Mouse (Mus musculus): ENCODE results near the gene Pdss2. TPM values are rescaled to one million over a fixed set of nuclear protein-coding genes. Genes with fewer than 3 reads are reported as not detected.
A peak's percentile ranks its signal among the peaks of the same experiment; 100 is the strongest.

Gene Pdss2
- polyA plus RNA-seq, 1 experiment from 2014 or later, result 14.8 TPM

- Histone ChIP-seq H3K36me3 (no peaks in the 10 kb centered on the region), H3K27ac (no peak overlapping the region), H3K4me3 (no peak overlapping the region), H3K9me3 (replicated peaks) (no peaks in the 10 kb centered on the region), H3K27me3 (ENCODE audit: low read depth, poor library complexity, severe bottlenecking) (peaks cover 6% of the 10 kb centered on the region; the same call in 1 of the 2 replicates), H3K4me1 (peaks cover 12% of the 10 kb centered on the region)
- no peak for DNase-seq (ENCODE audit: low spot score)
- 94% methylated on average over 3 of the region's 3 CpGs for WGBS
These were observed 227.4 kb downstream of the Pdss2 start for GRCm38 (mm10) chr10:43448656-43449055.

GRCm38 (mm10) chr10:43451848-43452662, 230.8 kb downstream of the Pdss2 start:
- WGBS, result 31% methylated on average over 16 of the region's 16 CpGs
- H3K36me3 ChIP-seq, result no peaks in the 10 kb centered on the region
- H3K4me3 ChIP-seq, result peak overlapping the region; percentile 32
- H3K4me1 ChIP-seq, result peaks cover 20% of the 10 kb centered on the region
- H3K9me3 ChIP-seq (replicated peaks), result no peaks in the 10 kb centered on the region
- H3K27me3 ChIP-seq (ENCODE audit: low read depth, poor library complexity, severe bottlenecking), result peaks cover 6% of the 10 kb centered on the region; the same call in 1 of the 2 replicates
- 0 out of 2 replicates have a peak overlapping the region, but pooled peaks have one; percentile 48 for H3K27ac ChIP-seq
- peak; percentile 71 for DNase-seq (ENCODE audit: low spot score)

- H3K27ac ChIP-seq, result 0 out of 2 replicates have a peak overlapping the region, but pooled peaks have one; percentile 48
- H3K36me3 ChIP-seq, result no peaks in the 10 kb centered on the region
- H3K4me3 ChIP-seq, result peak overlapping the region; percentile 32
- peaks cover 6% of the 10 kb centered on the region; the same call in 1 of the 2 replicates for H3K27me3 ChIP-seq (ENCODE audit: low read depth, poor library complexity, severe bottlenecking)
- H3K4me1 ChIP-seq, result peaks cover 20% of the 10 kb centered on the region
- H3K9me3 ChIP-seq (replicated peaks), result 0 out of 2 replicates have a peak, but pooled peaks cover 1% of the 10 kb centered on the region
- WGBS, result 16% methylated on average over 5 of the region's 5 CpGs
- DNase-seq (ENCODE audit: low spot score), result no peak
These were observed 231.3 kb downstream of the Pdss2 start for GRCm38 (mm10) chr10:43452663-43452996.

- H3K27ac ChIP-seq, result no peak overlapping the region
- H3K4me1 ChIP-seq, result peaks cover 20% of the 10 kb centered on the region
- DNase-seq (ENCODE audit: low spot score), result no peak
- H3K36me3 ChIP-seq, result no peaks in the 10 kb centered on the region
- WGBS, result 78% methylated on average over 1 of the region's 1 CpGs
- 0 out of 2 replicates have a peak, but pooled peaks cover 2% of the 10 kb centered on the region for H3K9me3 ChIP-seq (replicated peaks)
- peaks cover 6% of the 10 kb centered on the region; the same call in 1 of the 2 replicates for H3K27me3 ChIP-seq (ENCODE audit: low read depth, poor library complexity, severe bottlenecking)
- no peak overlapping the region for H3K4me3 ChIP-seq
These were observed 232.9 kb downstream of the Pdss2 start for GRCm38 (mm10) chr10:43454219-43454618.

- Histone ChIP-seq H3K27me3 (ENCODE audit: low read depth, poor library complexity, severe bottlenecking) (peaks cover 6% of the 10 kb centered on the region; the same call in 1 of the 2 replicates), H3K4me1 (peaks cover 20% of the 10 kb centered on the region), H3K27ac (no peak overlapping the region), H3K4me3 (no peak overlapping the region), H3K9me3 (replicated peaks) (0 out of 2 replicates have a peak, but pooled peaks cover 2% of the 10 kb centered on the region), H3K36me3 (no peaks in the 10 kb centered on the region)
- no peak for DNase-seq (ENCODE audit: low spot score)
- 96% methylated on average over 3 of the region's 3 CpGs for whole genome bisulfite sequencing
These were observed 233.4 kb downstream of the Pdss2 start for GRCm38 (mm10) chr10:43454671-43455070.

- 91% methylated on average over 5 of the region's 5 CpGs for WGBS
- no peak for DNase-seq (ENCODE audit: low spot score)
- Histone ChIP-seq H3K36me3 (no peaks in the 10 kb centered on the region), H3K4me3 (no peak overlapping the region), H3K4me1 (peaks cover 4% of the 10 kb centered on the region; the same call in 1 of the 2 replicates), H3K9me3 (replicated peaks) (no peaks in the 10 kb centered on the region), H3K27ac (no peak overlapping the region), H3K27me3 (ENCODE audit: low read depth, poor library complexity, severe bottlenecking) (no peaks in the 10 kb centered on the region)
These were observed 241.5 kb downstream of the Pdss2 start for GRCm38 (mm10) chr10:43462821-43463220.

- 62% methylated on average over 3 of the region's 3 CpGs for WGBS
- no peak for DNase-seq (ENCODE audit: low spot score)
- H3K36me3 ChIP-seq, result no peaks in the 10 kb centered on the region
- H3K27ac ChIP-seq, result no peak overlapping the region
- H3K4me3 ChIP-seq, result no peak overlapping the region
- no peaks in the 10 kb centered on the region for H3K9me3 ChIP-seq (replicated peaks)
- peaks cover 5% of the 10 kb centered on the region; the same call in 1 of the 2 replicates for H3K4me1 ChIP-seq
- H3K27me3 ChIP-seq (ENCODE audit: low read depth, poor library complexity, severe bottlenecking), result no peaks in the 10 kb centered on the region
These were observed 241.9 kb downstream of the Pdss2 start for GRCm38 (mm10) chr10:43463227-43463626.

- no peak for DNase-seq (ENCODE audit: low spot score)
- Histone ChIP-seq H3K9me3 (replicated peaks) (no peaks in the 10 kb centered on the region), H3K36me3 (no peaks in the 10 kb centered on the region), H3K27me3 (ENCODE audit: low read depth, poor library complexity, severe bottlenecking) (no peaks in the 10 kb centered on the region), H3K4me1 (peaks cover 5% of the 10 kb centered on the region; the same call in 1 of the 2 replicates), H3K4me3 (no peak overlapping the region), H3K27ac (no peak overlapping the region)
- WGBS, result 94% methylated on average over 2 of the region's 2 CpGs
These were observed 244.9 kb downstream of the Pdss2 start for GRCm38 (mm10) chr10:43466223-43466622.

GRCm38 (mm10) chr10:43467659-43468058, 246.4 kb downstream of the Pdss2 start:
- Histone ChIP-seq H3K4me3 (0 out of 2 replicates have a peak overlapping the region, but pooled peaks have one; percentile 22), H3K9me3 (replicated peaks) (no peaks in the 10 kb centered on the region), H3K36me3 (no peaks in the 10 kb centered on the region), H3K4me1 (peaks cover 5% of the 10 kb centered on the region; the same call in 1 of the 2 replicates), H3K27ac (no peak overlapping the region), H3K27me3 (ENCODE audit: low read depth, poor library complexity, severe bottlenecking) (no peaks in the 10 kb centered on the region)
- DNase-seq (ENCODE audit: low spot score), result no peak
- WGBS, result 36% methylated on average over 13 of the region's 13 CpGs

GRCm38 (mm10) chr10:43468293-43468692, 247.0 kb downstream of the Pdss2 start:
- Histone ChIP-seq H3K4me1 (peaks cover 5% of the 10 kb centered on the region; the same call in 1 of the 2 replicates), H3K27me3 (ENCODE audit: low read depth, poor library complexity, severe bottlenecking) (no peaks in the 10 kb centered on the region), H3K9me3 (replicated peaks) (no peaks in the 10 kb centered on the region), H3K4me3 (no peak overlapping the region), H3K36me3 (no peaks in the 10 kb centered on the region), H3K27ac (no peak overlapping the region)
- DNase-seq (ENCODE audit: low spot score), result no peak
- 96% methylated on average over 6 of the region's 6 CpGs for WGBS

- no peak for DNase-seq (ENCODE audit: low spot score)
- no peak overlapping the region for H3K27ac ChIP-seq
- H3K36me3 ChIP-seq, result no peaks in the 10 kb centered on the region
- H3K27me3 ChIP-seq (ENCODE audit: low read depth, poor library complexity, severe bottlenecking), result no peaks in the 10 kb centered on the region
- 63% methylated on average over 4 of the region's 4 CpGs for WGBS
- no peaks in the 10 kb centered on the region for H3K9me3 ChIP-seq (replicated peaks)
- H3K4me1 ChIP-seq, result peaks cover 15% of the 10 kb centered on the region
- no peak overlapping the region for H3K4me3 ChIP-seq
These were observed 254.1 kb downstream of the Pdss2 start for GRCm38 (mm10) chr10:43475376-43475775.

GRCm38 (mm10) chr10:43477459-43477858, 256.2 kb downstream of the Pdss2 start:
- Histone ChIP-seq H3K27me3 (ENCODE audit: low read depth, poor library complexity, severe bottlenecking) (no peaks in the 10 kb centered on the region), H3K9me3 (replicated peaks) (no peaks in the 10 kb centered on the region), H3K36me3 (no peaks in the 10 kb centered on the region), H3K27ac (peak overlapping the region; percentile 100), H3K4me3 (peak overlapping the region; percentile 88), H3K4me1 (peaks cover 35% of the 10 kb centered on the region)
- no peak for DNase-seq (ENCODE audit: low spot score)
- WGBS, result 12% methylated on average over 9 of the region's 9 CpGs
